Mouse (Mus musculus) kidney, postnatal 0 days (tissue): ENCODE data around the gene Cog5. TPM values are rescaled to one million over a fixed set of nuclear protein-coding genes. Genes with fewer than 3 reads are reported as not detected.

Experiments
- ATAC-seq: fragments of 200-750 bp; cut with Nextera tagmentation; replicated peaks from 2 replicates; pipeline ENCODE4 v1.8.0; 2017; ENCODE audit warnings: low read depth, moderate number of reproducible peaks, moderate TSS enrichment, moderate library complexity; ENCODE audit not compliant: low FRiP score
- DNase-seq: peaks from one replicate; pipeline ENCODE4 v3.0.0-alpha.2; 2016; ENCODE audit warnings: low spot score
- H3K27ac ChIP-seq: fragments of 300-500 bp; sonication (generic); 2 replicates; pipeline ENCODE4 v1.5.1; 2014; ENCODE audit warnings: mild to moderate bottlenecking
- H3K27me3 ChIP-seq: fragments of 300-500 bp; sonication (generic); 2 replicates; pipeline ENCODE4 v1.6.1; 2014; ENCODE audit warnings: low read length, mixed read lengths; ENCODE audit not compliant: insufficient read depth
- H3K36me3 ChIP-seq: fragments of 300-500 bp; sonication (generic); 2 replicates; pipeline ENCODE4 v1.6.1; 2014; ENCODE audit warnings: low read length, mixed read lengths; ENCODE audit not compliant: insufficient read depth
- H3K4me1 ChIP-seq: fragments of 300-500 bp; sonication (generic); replicated peaks from 2 replicates; pipeline ENCODE4 v1.6.1; 2014; ENCODE audit warnings: antibody characterized with exemption, low read length, mixed read lengths; ENCODE audit not compliant: insufficient read depth
- H3K4me2 ChIP-seq: fragments of 300-500 bp; sonication (generic); 2 replicates; pipeline ENCODE4 v1.6.1; 2014; ENCODE audit warnings: mild to moderate bottlenecking, low read length, moderate library complexity, mixed read lengths
- H3K4me3 ChIP-seq: fragments of 300-500 bp; sonication (generic); replicated peaks from 2 replicates; pipeline ENCODE4 v1.5.1; 2014; ENCODE audit warnings: low read depth, low read length
- H3K9ac ChIP-seq: fragments of 300-500 bp; sonication (generic); 2 replicates; pipeline ENCODE4 v1.6.1; 2014; ENCODE audit warnings: low read depth, low read length
- H3K9me3 ChIP-seq: fragments of 300-500 bp; sonication (generic); replicated peaks from 2 replicates; pipeline ENCODE4 v1.6.1; 2016; ENCODE audit warnings: low read length, inconsistent platforms, mixed read lengths
- CTCF ChIP-seq: IDR thresholded peaks from 2 replicates; pipeline ENCODE4 v1.5.1; 2016; ENCODE audit warnings: antibody characterized with exemption, low read depth, mild to moderate bottlenecking, moderate library complexity
- WGBS: fragments of 180-500 bp; shearing (Covaris S2); extraction: QIAGEN DNeasy Blood & Tissue Kit; methylation state at CpG from one replicate; pipeline ENCODE4 v1.1.7; 2014; 5-methylcytosine and 5-hydroxymethylcytosine counted together
- polyA plus RNA-seq: library from polyadenylated mRNA; unstranded; fragments of >200 nt; fragmentation: Nextera tagmentation; extraction: Ambion mirVana; gene quantifications from 2 replicates; pipeline ENCODE4 v1.2.1, GENCODE M21; 2015

Gene Cog5
- polyA plus RNA-seq, 1 experiment from 2014 or later = 22.9 TPM

GRCm38 (mm10) chr12:31916691-31917090 is 262.0 kb downstream of the Cog5 start:
- Histone ChIP-seq H3K36me3 (no peaks in the 10 kb centered on the region), H3K4me2 (no peak overlapping the region), H3K4me1 (no peaks in the 10 kb centered on the region), H3K27me3 (no peaks in the 10 kb centered on the region), H3K27ac (no peak overlapping the region), H3K9ac (no peak overlapping the region), H3K4me3 (no peak overlapping the region), H3K9me3 (no peaks in the 10 kb centered on the region)
- WGBS = 91% methylated on average over 5 of the region's 5 CpGs
- DNase-seq (no peak), ATAC-seq (no peak)
- TF ChIP-seq CTCF = no peak

DNA sequence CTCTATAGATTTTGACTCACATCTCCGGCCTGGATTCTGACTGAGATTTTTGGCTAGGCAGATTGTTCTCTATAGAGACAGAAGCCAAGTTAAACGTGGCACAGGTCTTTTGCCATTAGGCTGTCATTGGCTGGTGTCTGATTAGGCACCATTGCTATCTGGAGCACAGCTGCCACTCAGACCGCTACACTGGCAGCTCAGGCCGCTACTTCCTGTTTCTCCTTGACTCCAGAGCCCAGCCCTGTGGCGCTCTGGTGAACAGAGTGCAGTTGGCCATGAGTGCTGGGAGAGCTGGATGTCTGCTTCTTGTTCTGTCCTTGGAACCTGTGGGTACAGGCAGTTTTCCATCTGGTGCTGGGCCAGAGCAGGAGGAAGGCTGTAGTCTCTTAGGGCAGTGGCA is 262.6 kb downstream of the Cog5 start:
- Histone ChIP-seq H3K27ac (no peak overlapping the region), H3K4me2 (no peak overlapping the region), H3K4me3 (no peak overlapping the region), H3K27me3 (no peaks in the 10 kb centered on the region), H3K9ac (no peak overlapping the region), H3K9me3 (no peaks in the 10 kb centered on the region), H3K4me1 (no peaks in the 10 kb centered on the region), H3K36me3 (no peaks in the 10 kb centered on the region)
- no peak for TF ChIP-seq CTCF
- WGBS = 80% methylated on average over 5 of the region's 5 CpGs
- DNase-seq = no peak
- no peak for ATAC-seq

- no peak for DNase-seq
- WGBS = 70% methylated on average over 18 of the region's 18 CpGs
These were observed 266.1 kb downstream of the Cog5 start for GRCm38 (mm10) chr12:31920464-31921405.

GRCm38 (mm10) chr12:31924135-31924534 is 269.5 kb downstream of the Cog5 start:
- Histone ChIP-seq H3K4me1 (no peaks in the 10 kb centered on the region), H3K36me3 (peaks cover 24% of the 10 kb centered on the region), H3K27me3 (no peaks in the 10 kb centered on the region), H3K9ac (no peak overlapping the region), H3K4me2 (no peak overlapping the region), H3K4me3 (no peak overlapping the region), H3K27ac (no peak overlapping the region), H3K9me3 (no peaks in the 10 kb centered on the region)
- DNase-seq (no peak), ATAC-seq (no peak)
- WGBS = 92% methylated on average over 3 of the region's 3 CpGs
- TF ChIP-seq CTCF = no peak

More at GRCm38 (mm10) chr12:31920464-31921405, 266.1 kb downstream of the Cog5 start:
- no peak overlapping the region for H3K4me3 ChIP-seq
- H3K9ac ChIP-seq = no peak overlapping the region
- H3K9me3 ChIP-seq = no peaks in the 10 kb centered on the region
- 0 out of 2 replicates have a peak overlapping the region, but pooled peaks have one; percentile 1 for H3K27ac ChIP-seq
- no peaks in the 10 kb centered on the region for H3K27me3 ChIP-seq
- no peak overlapping the region for H3K4me2 ChIP-seq
- no peak for TF ChIP-seq CTCF
- H3K4me1 ChIP-seq = no peaks in the 10 kb centered on the region
- ATAC-seq = no peak; the same call in 1 of the 2 replicates
- peaks cover 15% of the 10 kb centered on the region for H3K36me3 ChIP-seq

DNA sequence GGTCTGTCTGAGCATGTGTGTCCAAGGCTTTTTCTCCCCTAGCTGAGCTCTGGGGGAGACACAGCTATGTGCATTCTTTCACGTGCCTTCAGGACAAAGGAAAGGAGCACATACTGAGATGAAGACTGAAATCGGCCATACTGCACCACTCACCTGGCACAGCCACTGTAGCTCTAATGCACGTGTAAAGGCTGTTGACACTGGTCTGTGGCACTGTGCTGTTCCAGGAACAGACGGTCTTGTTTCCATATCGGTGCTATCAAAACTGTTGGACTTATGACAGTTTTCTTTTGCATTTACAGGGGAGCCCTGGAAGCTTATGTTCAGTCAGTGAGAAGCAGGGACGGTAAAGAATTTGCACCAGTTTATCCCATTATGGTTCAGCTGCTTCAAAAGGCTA is 270.7 kb downstream of the Cog5 start:
- ATAC-seq = no peak
- 93% methylated on average over 6 of the region's 6 CpGs for WGBS
- Histone ChIP-seq H3K4me3 (no peak overlapping the region), H3K9me3 (no peaks in the 10 kb centered on the region), H3K36me3 (peaks cover 24% of the 10 kb centered on the region), H3K4me2 (no peak overlapping the region), H3K27ac (no peak overlapping the region), H3K9ac (no peak overlapping the region), H3K4me1 (no peaks in the 10 kb centered on the region), H3K27me3 (no peaks in the 10 kb centered on the region)
- TF ChIP-seq CTCF = no peak
- DNase-seq = no peak

GRCm38 (mm10) chr12:31926661-31927061 is 272.0 kb downstream of the Cog5 start:
- TF ChIP-seq CTCF = peak; percentile 81
- H3K4me1 ChIP-seq = no peaks in the 10 kb centered on the region
- 55% methylated on average over 4 of the region's 4 CpGs for WGBS
- peaks cover 34% of the 10 kb centered on the region for H3K36me3 ChIP-seq
- H3K27me3 ChIP-seq = no peaks in the 10 kb centered on the region
- no peak overlapping the region for H3K4me3 ChIP-seq
- peak; percentile 90 for ATAC-seq
- no peak overlapping the region for H3K4me2 ChIP-seq
- no peak overlapping the region for H3K9ac ChIP-seq
- no peak overlapping the region for H3K27ac ChIP-seq
- no peaks in the 10 kb centered on the region for H3K9me3 ChIP-seq
- peak; percentile 70 for DNase-seq
